Mouse (Mus musculus) C2C12 (cell line): Measurements from ENCODE around the gene Ifna7.
"Not testable (repeated sequence)": the region's sequence is repeated elsewhere in the genome, so short reads cannot be mapped to it uniquely, and the experiment has no call there.

Source experiments
- CEBPB ChIP-seq: IDR thresholded peaks from one replicate; pipeline ENCODE4 v1.6.1; 2011; ENCODE audit warnings: low read depth, mild to moderate bottlenecking, control low read depth, moderate library complexity
- CTCF ChIP-seq: IDR thresholded peaks from one replicate; pipeline ENCODE4 v1.5.1; 2011; ENCODE audit not compliant: control insufficient read depth, insufficient read depth, insufficient read length
- MAX ChIP-seq: IDR thresholded peaks from one replicate; pipeline ENCODE4 v1.6.1; 2011; ENCODE audit warnings: mild to moderate bottlenecking, control low read depth
- MYOD1 ChIP-seq: IDR thresholded peaks from one replicate; pipeline ENCODE4 v1.6.1; 2011; ENCODE audit warnings: low read depth; ENCODE audit not compliant: control insufficient read depth, insufficient read length
- MYOG ChIP-seq: IDR thresholded peaks from one replicate; pipeline ENCODE4 v1.6.1; 2011; ENCODE audit not compliant: control insufficient read depth, insufficient read length; ENCODE audit errors: extremely low read depth
- USF1 ChIP-seq: IDR thresholded peaks from one replicate; pipeline ENCODE4 v1.6.1; 2011; ENCODE audit warnings: low read depth, mild to moderate bottlenecking, control low read depth, moderate library complexity

DNA sequence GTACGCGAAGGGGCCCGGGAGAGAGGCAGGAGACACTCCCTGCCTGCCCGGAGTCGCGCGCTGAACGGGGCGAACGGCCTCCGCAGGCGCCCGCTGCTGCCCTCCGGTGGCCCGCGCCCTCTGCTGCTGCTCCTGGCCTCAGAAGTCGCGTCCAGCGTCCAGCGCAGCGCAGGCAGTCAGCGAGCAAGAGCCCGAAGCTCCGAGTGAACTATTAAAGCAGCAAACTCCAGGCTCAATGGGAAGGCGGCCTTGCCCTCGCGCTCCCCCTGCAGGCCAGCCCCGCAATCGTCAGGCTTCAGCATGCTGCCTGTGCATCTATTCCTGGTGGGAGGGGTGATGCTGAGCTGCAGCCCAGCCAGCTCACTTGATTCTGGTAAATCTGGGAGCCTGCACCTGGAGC is 13.1 kb upstream of the Ifna7 start, which contains the start of gene Gm13287:
- not testable (repeated sequence) for TF ChIP-seq CTCF, MAX, CEBPB, USF1, MYOD1, MYOG
